Mouse (Mus musculus) midbrain, embryonic 11.5 days (tissue): ENCODE measurements at regions not wholly inside any gene's neighbourhood (a gene's known extent, or its start where the extent isn't known, plus 50 kb on each side); places are given as distances from the start of the nearest gene placed in this dataset.

Experiments used
- ATAC-seq: fragments of 200-750 bp; cut with Nextera tagmentation; 2 replicates; pipeline ENCODE4 v1.8.0; 2017; ENCODE audit warnings: moderate TSS enrichment, moderate library complexity; ENCODE audit not compliant: low FRiP score
- DNase-seq: peaks from one replicate; pipeline ENCODE4 v3.0.0; 2015; ENCODE audit warnings: low spot score; ENCODE audit errors: missing footprints
- H3K27ac ChIP-seq: fragments of 300-500 bp; sonication (generic); 2 replicates; pipeline ENCODE4 v1.5.1; 2014; ENCODE audit warnings: low read depth, low read length
- H3K27me3 ChIP-seq: fragments of 300-500 bp; sonication (generic); 2 replicates; pipeline ENCODE4 v1.6.1; 2014; ENCODE audit warnings: mild to moderate bottlenecking, low read length, moderate library complexity, mixed read lengths; ENCODE audit not compliant: control insufficient read depth, insufficient read depth
- H3K36me3 ChIP-seq: fragments of 300-500 bp; sonication (generic); 2 replicates; pipeline ENCODE4 v1.6.1; 2014; ENCODE audit warnings: mild to moderate bottlenecking, low read length, moderate library complexity, mixed read lengths; ENCODE audit not compliant: control insufficient read depth, insufficient read depth
- H3K4me1 ChIP-seq: fragments of 300-500 bp; sonication (generic); 2 replicates; pipeline ENCODE4 v1.6.1; 2014; ENCODE audit warnings: low read length; ENCODE audit not compliant: control insufficient read depth, insufficient read depth
- H3K4me2 ChIP-seq: fragments of 300-500 bp; sonication (generic); 2 replicates; pipeline ENCODE4 v1.6.1; 2014; ENCODE audit warnings: mild to moderate bottlenecking, moderate library complexity
- H3K4me3 ChIP-seq: fragments of 300-500 bp; sonication (generic); 2 replicates; pipeline ENCODE4 v1.5.1; 2014; ENCODE audit warnings: low read depth, low read length
- H3K9ac ChIP-seq: fragments of 300-500 bp; sonication (generic); 2 replicates; pipeline ENCODE4 v1.6.1; 2014; ENCODE audit warnings: low read length
- H3K9me3 ChIP-seq: fragments of 300-500 bp; sonication (generic); 2 replicates; pipeline ENCODE4 v1.6.1; 2016; ENCODE audit warnings: low read length; ENCODE audit not compliant: control insufficient read depth
- WGBS: fragments of 180-500 bp; shearing (Covaris S2); extraction: QIAGEN DNeasy Blood & Tissue Kit; methylation state at CpG from one replicate; pipeline ENCODE4 v1.1.7; 2014; 5-methylcytosine and 5-hydroxymethylcytosine counted together

DNA sequence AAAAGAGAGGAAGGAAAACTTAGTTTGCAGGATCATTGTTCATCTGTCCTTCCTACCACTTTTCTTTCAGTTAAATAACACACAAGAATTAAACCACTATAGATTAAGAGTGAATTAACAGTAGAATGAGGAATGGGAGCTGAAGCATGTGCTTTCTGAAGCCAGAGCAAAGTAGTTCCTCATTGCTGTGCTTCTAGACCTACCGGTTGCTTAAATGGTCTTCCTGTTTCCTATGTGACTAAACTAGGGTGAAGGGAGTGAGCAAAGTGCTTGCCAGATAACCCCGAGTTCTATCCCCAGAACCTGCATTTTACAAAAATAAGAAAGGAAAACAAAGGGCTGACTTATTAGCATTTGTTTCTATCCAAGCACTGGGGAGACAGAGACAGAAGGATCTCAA is 305.5 kb upstream of the Gcfc2 start:
- DNase-seq (no peak), ATAC-seq (no peak)
- WGBS: 76% methylated on average over 2 of the region's 2 CpGs
- Histone ChIP-seq H3K4me1 (no peaks in the 10 kb centered on the region), H3K4me3 (no peak overlapping the region), H3K4me2 (no peak overlapping the region), H3K9ac (no peak overlapping the region), H3K9me3 (no peaks in the 10 kb centered on the region), H3K27ac (no peak overlapping the region), H3K27me3 (no peaks in the 10 kb centered on the region), H3K36me3 (no peaks in the 10 kb centered on the region)

DNA sequence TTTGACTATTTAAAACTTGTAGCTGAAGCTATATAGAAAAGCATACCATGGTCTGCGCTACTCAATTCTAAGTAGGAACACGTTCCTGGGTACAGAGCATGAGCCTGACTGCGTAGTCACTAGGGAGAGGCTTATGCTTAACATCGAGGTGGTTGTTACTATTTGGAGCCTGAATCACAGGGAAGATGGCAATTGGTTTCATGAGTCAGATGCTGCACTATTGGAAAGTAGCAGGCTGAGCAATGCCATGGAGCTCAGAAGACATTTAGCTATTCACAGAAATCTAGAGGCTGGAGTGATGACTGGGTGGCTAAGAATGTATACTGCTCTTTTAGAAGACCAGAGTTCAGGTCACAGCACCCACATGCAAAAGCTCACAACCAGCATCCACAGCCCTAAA is 302.4 kb upstream of the Gcfc2 start:
- Histone ChIP-seq H3K4me2 (no peak overlapping the region), H3K9me3 (no peaks in the 10 kb centered on the region), H3K36me3 (no peaks in the 10 kb centered on the region), H3K4me3 (no peak overlapping the region), H3K4me1 (no peaks in the 10 kb centered on the region), H3K27me3 (no peaks in the 10 kb centered on the region), H3K27ac (no peak overlapping the region), H3K9ac (no peak overlapping the region)
- WGBS: 90% methylated on average over 4 of the region's 4 CpGs
- no peak for DNase-seq
- no peak for ATAC-seq

DNA sequence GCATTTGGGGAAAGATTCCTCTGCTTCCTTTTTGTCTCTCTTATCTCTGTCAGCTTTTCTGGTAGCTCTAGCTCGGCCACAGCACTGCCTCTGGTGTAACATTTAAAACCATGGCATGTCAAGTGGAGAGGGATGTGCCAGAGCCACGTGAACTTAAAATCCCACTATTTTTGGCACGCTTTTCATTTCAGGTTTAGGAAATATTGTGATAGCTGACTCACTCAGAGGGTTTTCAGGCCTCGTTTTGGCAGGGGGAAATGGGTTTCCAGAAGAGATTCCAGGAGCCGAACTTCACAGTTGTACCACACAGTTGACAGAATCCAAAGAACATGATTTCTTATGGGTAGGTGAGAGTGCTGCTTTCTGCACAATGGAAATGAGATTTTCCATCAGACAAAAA is 300.8 kb upstream of the Gcfc2 start:
- H3K4me2 ChIP-seq: no peak overlapping the region
- no peaks in the 10 kb centered on the region for H3K9me3 ChIP-seq
- no peak overlapping the region for H3K27ac ChIP-seq
- no peaks in the 10 kb centered on the region for H3K36me3 ChIP-seq
- WGBS: 86% methylated on average over 5 of the region's 5 CpGs
- no peak overlapping the region for H3K4me3 ChIP-seq
- no peak overlapping the region for H3K9ac ChIP-seq
- no peaks in the 10 kb centered on the region for H3K27me3 ChIP-seq
- H3K4me1 ChIP-seq: no peaks in the 10 kb centered on the region
- ATAC-seq (no peak), DNase-seq (no peak)

DNA sequence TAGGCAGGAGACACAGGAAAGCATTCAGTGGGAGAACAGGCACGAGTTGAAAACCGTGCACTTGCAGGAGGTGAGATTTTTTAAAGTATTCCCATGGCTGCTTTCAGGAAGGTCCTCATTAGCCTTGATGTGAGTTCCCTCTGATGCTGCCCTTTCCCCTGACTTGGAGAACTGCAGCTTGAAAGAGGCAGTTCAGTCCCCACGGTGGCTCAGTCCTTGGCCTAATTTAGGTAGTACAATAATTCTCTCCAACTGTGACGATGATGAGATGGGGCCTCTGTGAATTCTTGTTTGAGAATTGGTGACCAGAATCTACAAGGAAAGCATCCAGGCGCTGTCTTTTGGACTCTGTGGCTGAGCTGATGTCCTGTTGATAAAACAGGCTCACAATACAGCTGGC is 298.5 kb upstream of the Gcfc2 start:
- no peak overlapping the region for H3K4me2 ChIP-seq
- H3K9ac ChIP-seq: no peak overlapping the region
- H3K27ac ChIP-seq: no peak overlapping the region
- ATAC-seq (no peak), DNase-seq (no peak)
- H3K36me3 ChIP-seq: no peaks in the 10 kb centered on the region
- H3K27me3 ChIP-seq: no peaks in the 10 kb centered on the region
- H3K4me1 ChIP-seq: no peaks in the 10 kb centered on the region
- H3K9me3 ChIP-seq: no peaks in the 10 kb centered on the region
- no peak overlapping the region for H3K4me3 ChIP-seq
- WGBS: 71% methylated on average over 5 of the region's 5 CpGs

DNA sequence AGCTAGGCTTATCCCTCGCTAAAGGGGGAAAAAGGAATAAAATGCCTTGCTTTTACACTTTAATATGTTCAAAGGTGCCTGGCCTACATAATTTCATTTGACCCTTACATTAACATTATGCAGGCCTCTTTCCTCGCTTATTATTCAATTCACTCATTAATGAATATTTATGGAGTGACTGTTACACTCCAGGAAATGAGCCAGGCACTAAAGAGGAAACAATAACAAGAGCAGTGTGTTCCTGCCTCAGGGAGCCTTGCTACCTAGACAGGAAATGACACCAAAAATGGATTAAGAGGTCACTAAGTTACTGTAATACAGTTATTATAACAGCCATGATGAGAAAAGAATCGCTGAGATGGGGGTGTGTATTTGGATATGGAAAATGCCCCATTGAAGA is 289.9 kb upstream of the Gcfc2 start:
- H3K27ac ChIP-seq: no peak overlapping the region
- H3K9me3 ChIP-seq: no peaks in the 10 kb centered on the region
- WGBS: 69% methylated on average over 3 of the region's 3 CpGs
- ATAC-seq (no peak), DNase-seq (no peak)
- H3K36me3 ChIP-seq: no peaks in the 10 kb centered on the region
- no peaks in the 10 kb centered on the region for H3K27me3 ChIP-seq
- no peak overlapping the region for H3K4me3 ChIP-seq
- no peak overlapping the region for H3K4me2 ChIP-seq
- H3K4me1 ChIP-seq: no peaks in the 10 kb centered on the region
- no peak overlapping the region for H3K9ac ChIP-seq

DNA sequence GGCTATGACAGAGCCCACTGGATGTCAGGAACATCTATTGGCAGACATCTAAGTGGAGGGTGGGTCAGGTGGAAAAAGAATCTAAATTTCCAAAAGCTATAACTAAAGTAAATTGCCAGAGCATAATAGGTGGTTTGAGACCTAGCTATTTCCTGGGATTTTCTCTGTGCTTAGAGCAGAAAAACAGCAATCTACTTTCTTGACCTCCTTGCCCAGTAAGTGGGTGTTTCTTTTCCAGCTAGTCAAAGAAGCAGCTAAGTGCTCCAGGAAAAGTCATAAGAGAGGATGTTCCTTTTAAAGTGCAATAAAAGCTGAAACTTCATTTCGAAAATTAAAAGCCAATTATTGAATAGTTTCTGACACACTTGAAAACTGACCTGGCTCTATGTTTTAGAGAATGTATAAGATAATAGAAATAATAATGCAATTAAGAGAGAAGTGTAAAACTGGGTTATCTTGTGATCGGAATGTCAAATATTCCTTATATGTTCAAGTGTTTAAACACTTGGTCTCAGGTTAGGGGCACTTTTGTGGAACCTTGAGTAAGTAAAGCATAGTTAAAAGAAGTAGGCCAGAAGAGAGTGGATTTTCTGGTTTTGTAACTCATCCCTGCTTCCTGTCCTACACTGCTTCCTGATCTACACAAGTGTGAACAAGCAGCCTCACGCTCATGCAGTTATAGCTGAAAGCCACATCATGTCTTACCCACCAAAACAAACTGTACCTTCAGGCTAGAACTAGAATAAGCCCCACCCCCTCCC is 275.7 kb upstream of the Gcfc2 start:
- no peaks in the 10 kb centered on the region for H3K36me3 ChIP-seq

DNA sequence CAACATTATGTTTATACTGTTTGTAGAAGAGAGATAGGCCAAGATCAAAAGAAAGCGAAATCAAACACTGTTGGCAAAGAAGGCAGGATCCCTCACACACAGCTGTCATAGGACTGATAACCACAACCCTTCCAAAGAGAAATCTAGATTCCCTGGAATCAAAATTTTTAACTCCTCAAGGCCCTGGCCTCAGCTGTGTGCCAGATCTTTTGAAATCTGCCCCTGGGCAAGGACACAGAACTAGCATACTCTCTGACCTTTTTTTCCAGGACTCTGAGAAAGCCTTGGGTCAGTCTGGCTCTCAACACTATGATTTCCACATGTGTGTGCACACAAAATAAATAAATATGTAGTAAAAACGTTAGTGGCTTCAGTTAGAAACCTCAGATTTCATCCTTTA is 271.6 kb upstream of the Gcfc2 start:
- H3K27me3 ChIP-seq: no peaks in the 10 kb centered on the region
- no peaks in the 10 kb centered on the region for H3K9me3 ChIP-seq
- H3K9ac ChIP-seq: no peak overlapping the region
- H3K27ac ChIP-seq: no peak overlapping the region
- no peak overlapping the region for H3K4me3 ChIP-seq
- no peak for ATAC-seq
- WGBS: 68% methylated on average over 2 of the region's 2 CpGs
- no peaks in the 10 kb centered on the region for H3K4me1 ChIP-seq
- H3K4me2 ChIP-seq: no peak overlapping the region
- DNase-seq: no peak
- H3K36me3 ChIP-seq: no peaks in the 10 kb centered on the region

More for the DNA sequence above, 275.7 kb upstream of the Gcfc2 start:
- DNase-seq: no peak
- no peak overlapping the region for H3K4me3 ChIP-seq
- WGBS: 86% methylated on average over 3 of the region's 3 CpGs
- no peak for ATAC-seq
- no peaks in the 10 kb centered on the region for H3K4me1 ChIP-seq
- H3K4me2 ChIP-seq: no peak overlapping the region
- no peaks in the 10 kb centered on the region for H3K9me3 ChIP-seq
- H3K27ac ChIP-seq: no peak overlapping the region
- no peak overlapping the region for H3K9ac ChIP-seq
- H3K27me3 ChIP-seq: no peaks in the 10 kb centered on the region

DNA sequence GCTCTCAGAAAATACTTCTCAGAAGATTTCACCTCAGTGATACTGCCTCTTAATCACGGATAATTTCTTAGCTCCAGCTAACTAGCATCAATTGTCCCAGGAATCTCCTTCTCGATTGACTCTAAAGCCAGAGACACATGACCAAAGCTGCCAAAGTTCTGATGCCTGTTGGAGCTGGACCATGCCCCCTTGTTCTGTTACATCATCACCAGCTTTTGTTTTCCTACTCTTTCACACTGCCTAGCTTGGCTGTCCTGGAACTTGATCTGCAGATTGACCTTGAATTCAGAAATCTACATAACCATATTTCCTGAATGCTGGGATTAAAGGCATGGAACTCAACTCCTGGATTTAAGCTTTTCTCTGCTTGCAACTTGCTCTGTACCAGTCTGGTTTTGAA is 268.3 kb upstream of the Gcfc2 start:
- Histone ChIP-seq H3K36me3 (no peaks in the 10 kb centered on the region), H3K27ac (no peak overlapping the region), H3K4me1 (peaks cover 4% of the 10 kb centered on the region; the same call in 1 of the 2 replicates), H3K4me2 (no peak overlapping the region), H3K27me3 (no peaks in the 10 kb centered on the region), H3K9ac (no peak overlapping the region), H3K4me3 (no peak overlapping the region), H3K9me3 (no peaks in the 10 kb centered on the region)
- ATAC-seq (no peak), DNase-seq (no peak)
- 77% methylated on average over 2 of the region's 2 CpGs for WGBS

DNA sequence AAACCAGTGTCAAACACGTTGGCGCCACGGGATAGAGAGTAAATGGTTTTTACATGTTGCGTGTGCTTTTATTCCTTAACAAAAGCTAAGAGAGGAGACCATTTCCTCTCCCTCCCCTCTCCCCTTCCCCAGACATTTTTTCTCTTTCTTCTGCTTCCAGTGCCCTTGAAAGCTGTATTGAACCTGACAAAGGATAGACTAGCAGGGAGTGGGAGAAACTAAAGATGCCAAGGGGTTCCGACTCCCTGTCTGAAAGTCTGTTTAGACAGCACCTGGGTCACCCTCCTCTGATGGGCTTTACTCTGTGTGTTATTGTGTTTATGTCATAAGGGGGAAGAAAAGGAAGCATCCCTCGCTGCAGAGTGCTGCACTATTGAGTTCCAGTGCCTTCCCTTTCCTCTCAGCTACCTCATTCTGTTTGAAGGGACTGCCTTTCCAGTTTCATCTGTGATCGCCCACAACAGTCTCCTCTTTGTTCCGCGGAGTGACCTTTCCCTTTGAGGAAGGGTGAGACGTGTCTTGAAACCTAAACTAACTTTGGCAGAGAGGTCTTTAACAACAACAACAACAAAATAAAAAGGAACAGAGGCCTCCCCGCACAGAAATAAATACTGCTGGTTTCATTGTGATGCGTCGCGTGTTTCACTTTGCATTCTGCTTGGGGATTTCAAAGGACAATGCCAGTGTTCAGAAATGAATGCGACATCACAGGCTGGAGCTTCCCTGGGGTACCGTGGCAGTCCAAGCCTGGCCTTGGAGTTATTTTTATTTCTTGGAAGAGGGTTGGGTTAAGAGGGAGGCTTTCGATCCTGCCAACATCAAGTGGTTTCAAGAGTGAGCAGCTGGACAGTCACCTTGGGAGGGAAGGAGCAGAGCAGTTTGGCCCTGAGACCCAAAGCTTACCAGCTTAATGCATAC is 262.7 kb upstream of the Gcfc2 start:
- Histone ChIP-seq H3K27ac (peak overlapping the region; percentile 41), H3K4me2 (peak overlapping the region; percentile 17; the same call in 1 of the 2 replicates), H3K4me1 (peaks cover 8% of the 10 kb centered on the region), H3K9ac (peak overlapping the region; percentile 0; the same call in 1 of the 2 replicates), H3K36me3 (no peaks in the 10 kb centered on the region), H3K4me3 (no peak overlapping the region), H3K27me3 (no peaks in the 10 kb centered on the region), H3K9me3 (no peaks in the 10 kb centered on the region)
- ATAC-seq: peak; percentile 88
- peak; percentile 91 for DNase-seq
- WGBS: 42% methylated on average over 17 of the region's 17 CpGs
